Mouse (Mus musculus) kidney, postnatal 10 days (tissue): ENCODE data around the gene Blm.

Source experiments
- DNase-seq: peaks from one replicate; pipeline ENCODE4 v3.0.0; 2021; ENCODE audit warnings: mixed read lengths

Gene Blm

GRCm38 (mm10) chr7:80457831-80458343 is 77.0 kb downstream of the Blm start:
- no peak for DNase-seq

- DNase-seq, result peak; percentile 34
These were observed 77.7 kb downstream of the Blm start for GRCm38 (mm10) chr7:80457241-80457640.

GRCm38 (mm10) chr7:80456327-80456726 is 78.6 kb downstream of the Blm start:
- DNase-seq, result no peak

- DNase-seq, result no peak
These were observed 79.3 kb downstream of the Blm start for GRCm38 (mm10) chr7:80455505-80456160.

GRCm38 (mm10) chr7:80454786-80455185 is 80.1 kb downstream of the Blm start:
- no peak for DNase-seq

GRCm38 (mm10) chr7:80453997-80454396 is 80.9 kb downstream of the Blm start:
- DNase-seq, result no peak

GRCm38 (mm10) chr7:80453121-80453520 is 81.8 kb downstream of the Blm start:
- no peak for DNase-seq

GRCm38 (mm10) chr7:80452241-80452640 is 82.7 kb downstream of the Blm start:
- DNase-seq, result no peak

GRCm38 (mm10) chr7:80451550-80452232 is 83.2 kb downstream of the Blm start:
- DNase-seq, result no peak

- no peak for DNase-seq
These were observed 84.6 kb downstream of the Blm start for GRCm38 (mm10) chr7:80450354-80450753.

- DNase-seq, result no peak
These were observed 85.3 kb downstream of the Blm start for GRCm38 (mm10) chr7:80449620-80450091.

- no peak for DNase-seq
These were observed 87.6 kb downstream of the Blm start for GRCm38 (mm10) chr7:80447336-80447735.

GRCm38 (mm10) chr7:80446221-80446878 is 88.6 kb downstream of the Blm start:
- DNase-seq, result no peak

GRCm38 (mm10) chr7:80445492-80445891 is 89.4 kb downstream of the Blm start:
- DNase-seq, result no peak

- no peak for DNase-seq
These were observed 90.3 kb downstream of the Blm start for GRCm38 (mm10) chr7:80444401-80445249.

- no peak for DNase-seq
These were observed 91.8 kb downstream of the Blm start for GRCm38 (mm10) chr7:80443124-80443523.

GRCm38 (mm10) chr7:80441986-80442904 is 92.7 kb downstream of the Blm start:
- no peak for DNase-seq

GRCm38 (mm10) chr7:80440685-80441084 is 94.2 kb downstream of the Blm start:
- no peak for DNase-seq

GRCm38 (mm10) chr7:80439789-80440488 is 95.0 kb downstream of the Blm start:
- DNase-seq, result no peak

GRCm38 (mm10) chr7:80439032-80439760 is 95.7 kb downstream of the Blm start:
- DNase-seq, result no peak
